Mouse (Mus musculus) intestine, postnatal 0 days (tissue): ENCODE data around the gene Gon7. TPM values are rescaled to one million over a fixed set of nuclear protein-coding genes. Genes with fewer than 3 reads are reported as not detected.

Source experiments
- ATAC-seq: fragments of 200-750 bp; cut with Nextera tagmentation; 2 replicates; pipeline ENCODE4 v1.8.0; 2017; ENCODE audit warnings: mild to moderate bottlenecking, moderate TSS enrichment, moderate library complexity
- H3K27ac ChIP-seq: fragments of 300-500 bp; sonication (generic); 2 replicates; pipeline ENCODE4 v1.5.1; 2014; ENCODE audit warnings: mild to moderate bottlenecking, low read depth, low read length, moderate library complexity
- H3K27me3 ChIP-seq: fragments of 300-500 bp; sonication (generic); replicated peaks from 2 replicates; pipeline ENCODE4 v1.6.1; 2014; ENCODE audit warnings: low read length, mixed read lengths; ENCODE audit not compliant: control insufficient read depth, insufficient read depth
- H3K36me3 ChIP-seq: fragments of 300-500 bp; sonication (generic); 2 replicates; pipeline ENCODE4 v1.6.1; 2014; ENCODE audit warnings: mild to moderate bottlenecking, moderate library complexity; ENCODE audit not compliant: control insufficient read depth, insufficient read depth
- H3K4me1 ChIP-seq: fragments of 300-500 bp; sonication (generic); replicated peaks from 2 replicates; pipeline ENCODE4 v1.6.1; 2014; ENCODE audit warnings: antibody characterized with exemption, low read length, mixed read lengths; ENCODE audit not compliant: control insufficient read depth, insufficient read depth
- H3K4me2 ChIP-seq: fragments of 300-500 bp; sonication (generic); replicated peaks from 2 replicates; pipeline ENCODE4 v1.6.1; 2014; ENCODE audit warnings: low read depth, mild to moderate bottlenecking, moderate library complexity
- H3K4me3 ChIP-seq: fragments of 300-500 bp; sonication (generic); 2 replicates; pipeline ENCODE4 v1.5.1; 2014; ENCODE audit warnings: low read depth, low read length
- H3K9ac ChIP-seq: fragments of 300-500 bp; sonication (generic); 2 replicates; pipeline ENCODE4 v1.6.1; 2014; ENCODE audit warnings: mild to moderate bottlenecking, low read depth, low read length
- H3K9me3 ChIP-seq: fragments of 300-500 bp; sonication (generic); 2 replicates; pipeline ENCODE4 v1.6.1; 2016; ENCODE audit warnings: mixed run types; ENCODE audit not compliant: control insufficient read depth
- CTCF ChIP-seq: sonication (generic); IDR thresholded peaks from 2 replicates; pipeline ENCODE4 v1.5.1; 2016; ENCODE audit warnings: low read depth, mild to moderate bottlenecking, control low read depth, antibody characterized with exemption, moderate library complexity
- WGBS: fragments of 180-500 bp; shearing (Covaris S2); extraction: QIAGEN DNeasy Blood & Tissue Kit; methylation state at CpG from one replicate; pipeline ENCODE4 v1.1.7; 2014; 5-methylcytosine and 5-hydroxymethylcytosine counted together
- polyA plus RNA-seq: library from polyadenylated mRNA; unstranded; fragments of >200 nt; fragmentation: Nextera tagmentation; extraction: Ambion mirVana; gene quantifications from 2 replicates; pipeline ENCODE4 v1.2.1, GENCODE M21; 2015

Gon7 gene
- polyA plus RNA-seq, 1 experiment from 2014 or later: 16.5 TPM

DNA sequence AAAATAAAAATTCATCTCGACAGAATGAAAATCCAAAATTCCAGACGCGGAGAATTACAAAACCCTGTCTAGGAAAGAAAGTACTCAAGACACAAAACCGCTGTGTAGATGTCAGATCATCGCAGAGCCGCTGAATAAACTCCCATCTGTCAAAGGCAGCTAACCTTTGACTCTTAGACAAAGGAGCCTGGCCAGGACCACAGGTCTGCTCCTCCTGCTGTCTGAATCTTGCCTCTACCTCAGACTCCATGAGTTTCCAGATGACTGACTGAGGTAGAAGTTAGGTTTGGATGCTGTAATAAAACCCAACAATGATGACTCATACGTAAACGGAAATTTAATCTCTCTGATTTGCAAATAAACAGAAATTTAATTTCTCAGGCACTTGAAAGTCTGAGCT is 34.6 kb downstream of the Gon7 start:
- Histone ChIP-seq H3K4me1 (no peaks in the 10 kb centered on the region), H3K36me3 (no peaks in the 10 kb centered on the region), H3K27ac (no peak overlapping the region), H3K9me3 (no peaks in the 10 kb centered on the region), H3K27me3 (no peaks in the 10 kb centered on the region), H3K4me2 (no peak overlapping the region), H3K9ac (no peak overlapping the region), H3K4me3 (no peak overlapping the region)
- TF ChIP-seq CTCF: no peak
- 72% methylated on average over 8 of the region's 8 CpGs for WGBS
- no peak for ATAC-seq

DNA sequence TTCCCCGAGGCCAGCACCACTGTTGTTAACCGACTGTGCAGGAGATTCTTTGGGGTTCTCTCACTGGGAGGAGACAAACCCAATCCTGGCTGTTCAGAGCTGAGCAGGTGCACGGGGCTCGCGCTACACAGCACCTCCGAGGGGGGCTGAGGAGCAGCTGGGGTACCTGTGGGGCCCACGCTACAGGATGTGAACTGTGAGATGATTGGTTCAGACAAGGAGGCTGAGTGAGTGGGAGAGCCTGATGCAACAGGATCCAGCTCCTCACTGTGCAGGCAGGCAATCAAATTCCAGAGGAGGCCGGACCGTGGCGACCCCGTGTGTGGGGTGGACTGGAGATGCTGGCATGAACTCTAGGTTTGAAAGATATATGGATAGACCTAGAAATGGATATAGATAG is 35.2 kb downstream of the Gon7 start:
- Histone ChIP-seq H3K27ac (no peak overlapping the region), H3K36me3 (no peaks in the 10 kb centered on the region), H3K27me3 (no peaks in the 10 kb centered on the region), H3K9ac (no peak overlapping the region), H3K4me1 (no peaks in the 10 kb centered on the region), H3K9me3 (no peaks in the 10 kb centered on the region), H3K4me3 (no peak overlapping the region), H3K4me2 (no peak overlapping the region)
- no peak for TF ChIP-seq CTCF
- no peak for ATAC-seq
- 67% methylated on average over 11 of the region's 11 CpGs for WGBS

DNA sequence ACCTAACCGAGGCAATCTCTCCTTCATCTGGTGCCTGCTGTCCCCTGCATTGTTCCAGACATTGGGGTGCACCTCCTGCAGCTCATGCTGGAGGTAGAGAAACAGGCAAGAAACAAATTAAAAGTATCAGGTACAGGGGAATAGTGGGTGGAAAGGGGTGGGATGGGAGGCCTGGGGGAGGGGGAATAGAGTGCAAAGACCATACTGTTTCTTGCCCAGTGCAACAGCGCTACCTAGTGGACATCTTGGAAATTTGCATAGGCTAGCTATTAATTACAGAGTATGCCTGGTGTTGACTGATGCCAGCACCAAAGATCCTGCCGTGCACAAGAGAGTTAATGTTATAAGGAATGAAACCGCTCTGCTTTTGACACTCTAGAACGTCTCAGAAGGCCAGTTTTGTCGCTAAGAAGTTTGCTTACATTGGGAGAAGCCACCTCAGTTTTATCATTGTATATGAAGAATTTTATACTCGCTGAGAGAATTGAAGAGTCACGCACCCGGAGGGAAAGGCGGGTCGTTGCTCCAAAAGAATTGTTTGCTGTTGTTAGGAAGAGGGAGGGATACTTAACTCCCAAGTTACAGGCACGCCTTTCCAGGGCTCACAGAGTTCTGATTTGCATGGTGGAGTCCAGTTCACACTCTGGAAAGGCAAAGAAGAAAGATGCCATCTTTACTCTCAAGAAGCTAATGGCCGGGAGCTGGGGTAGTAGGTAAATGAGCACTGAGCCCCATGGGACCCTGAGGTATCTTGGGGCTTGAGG is 37.9 kb downstream of the Gon7 start:
- no peak overlapping the region for H3K4me3 ChIP-seq
- ATAC-seq: 0 out of 2 replicates have a peak, but pooled peaks have one; percentile 40
- H3K4me1 ChIP-seq: no peaks in the 10 kb centered on the region
- H3K9ac ChIP-seq: no peak overlapping the region
- H3K4me2 ChIP-seq: peak overlapping the region; percentile 28
- no peaks in the 10 kb centered on the region for H3K36me3 ChIP-seq
- H3K27me3 ChIP-seq: no peaks in the 10 kb centered on the region
- peak; percentile 91 for TF ChIP-seq CTCF
- H3K9me3 ChIP-seq: no peaks in the 10 kb centered on the region
- 22% methylated on average over 13 of the region's 13 CpGs for WGBS
- no peak overlapping the region for H3K27ac ChIP-seq

DNA sequence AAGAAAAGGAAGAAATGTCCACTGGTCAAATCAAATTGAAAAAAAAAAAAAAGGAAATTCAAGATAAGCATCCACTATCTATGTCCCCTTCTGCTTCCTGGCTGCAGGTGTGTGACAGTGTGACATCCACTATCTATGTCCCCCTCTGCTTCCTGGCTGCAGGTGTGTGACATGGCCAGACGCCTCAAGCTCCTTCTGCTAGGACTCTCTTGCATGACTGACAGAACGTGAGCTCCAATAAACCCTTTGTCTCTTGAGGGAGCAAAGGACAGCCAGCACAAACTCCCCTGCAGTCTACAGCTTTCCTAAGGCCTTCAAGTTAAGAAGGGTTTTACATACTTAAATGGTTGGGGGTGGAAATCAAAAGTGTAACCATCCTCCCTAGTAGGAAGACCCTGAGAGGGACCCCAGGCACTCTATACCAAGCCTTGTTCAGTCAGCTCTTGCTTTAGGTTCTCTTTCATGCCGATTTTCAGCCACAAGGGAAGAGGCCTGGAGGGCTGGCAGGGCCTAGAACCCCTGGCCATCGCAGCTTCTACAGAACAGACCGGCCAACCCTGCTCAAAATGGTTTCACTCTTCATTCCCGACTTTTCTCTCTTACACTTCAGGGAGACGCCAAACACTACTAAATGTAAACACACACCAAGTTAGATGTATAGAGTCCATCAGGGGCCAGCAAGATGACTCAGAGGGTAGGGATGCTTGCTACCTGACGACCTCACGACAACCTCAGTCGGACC is 42.8 kb downstream of the Gon7 start:
- Histone ChIP-seq H3K4me2 (no peak overlapping the region), H3K4me3 (no peak overlapping the region), H3K9ac (no peak overlapping the region), H3K4me1 (no peaks in the 10 kb centered on the region), H3K36me3 (no peaks in the 10 kb centered on the region), H3K27me3 (no peaks in the 10 kb centered on the region), H3K9me3 (no peaks in the 10 kb centered on the region), H3K27ac (no peak overlapping the region)
- no peak for ATAC-seq
- TF ChIP-seq CTCF: no peak
- 78% methylated on average over 10 of the region's 10 CpGs for WGBS

DNA sequence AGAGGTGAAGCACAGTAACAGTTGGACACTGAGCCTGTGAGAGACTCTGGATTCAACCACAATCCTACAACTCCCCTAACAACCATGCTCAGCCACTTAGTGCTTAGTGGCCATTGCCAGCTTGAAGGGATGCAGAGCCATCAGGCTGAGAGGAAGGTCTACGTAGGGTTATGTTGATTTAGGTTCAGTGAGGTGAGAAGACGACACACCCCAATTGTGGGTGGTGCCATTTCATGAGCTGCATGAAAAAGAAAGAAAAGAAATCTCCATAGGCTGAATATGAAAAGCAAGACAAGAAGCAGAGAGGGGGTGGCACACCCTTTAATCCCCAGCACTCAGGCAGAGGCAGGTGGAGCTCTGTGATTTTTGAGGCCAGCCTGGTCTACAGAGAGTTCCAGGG is 43.5 kb downstream of the Gon7 start:
- no peaks in the 10 kb centered on the region for H3K36me3 ChIP-seq
- WGBS: 49% methylated on average over 2 of the region's 2 CpGs

DNA sequence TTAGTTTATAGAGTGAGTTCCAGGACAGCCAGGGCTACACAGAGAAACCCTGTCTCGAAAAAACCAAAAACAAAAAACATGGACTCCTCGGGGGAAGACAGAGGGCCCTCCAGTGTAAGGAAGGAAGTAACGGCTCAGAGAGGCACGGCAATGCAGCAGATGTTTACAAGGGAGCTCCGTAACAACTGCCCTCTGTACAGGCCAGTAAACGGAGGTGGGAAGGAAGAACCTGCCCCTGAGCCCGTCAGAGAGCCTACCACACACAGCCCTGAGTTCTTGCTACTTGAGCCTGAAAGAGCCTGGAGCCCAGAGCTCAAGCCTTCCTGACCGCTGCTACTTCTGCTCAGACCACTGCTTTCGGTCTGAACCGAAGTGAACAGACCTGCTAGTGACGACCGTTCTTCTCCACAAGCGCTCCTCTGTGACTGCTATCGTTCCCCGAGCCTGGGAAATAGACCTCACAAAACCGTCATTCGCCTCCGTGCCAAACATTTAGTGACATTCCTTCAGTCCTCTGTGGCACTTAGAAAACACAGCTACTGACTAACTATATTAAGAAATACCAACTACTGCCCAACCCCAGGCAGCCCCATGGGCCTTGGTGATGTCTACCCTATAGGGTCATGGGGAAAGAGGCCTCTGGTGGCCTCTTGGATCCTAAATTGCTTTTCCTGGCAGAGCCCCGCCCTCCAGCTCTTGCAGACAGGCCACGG is 44.3 kb downstream of the Gon7 start:
- WGBS: 66% methylated on average over 20 of the region's 20 CpGs
- no peak for TF ChIP-seq CTCF
- Histone ChIP-seq H3K9ac (no peak overlapping the region), H3K4me1 (no peaks in the 10 kb centered on the region), H3K27ac (no peak overlapping the region), H3K27me3 (no peaks in the 10 kb centered on the region), H3K36me3 (no peaks in the 10 kb centered on the region), H3K9me3 (no peaks in the 10 kb centered on the region), H3K4me2 (no peak overlapping the region), H3K4me3 (no peak overlapping the region)
- no peak for ATAC-seq

More for the DNA sequence above, 43.5 kb downstream of the Gon7 start:
- Histone ChIP-seq H3K4me3 (no peak overlapping the region), H3K4me2 (no peak overlapping the region), H3K27me3 (no peaks in the 10 kb centered on the region), H3K9me3 (no peaks in the 10 kb centered on the region), H3K27ac (no peak overlapping the region), H3K9ac (no peak overlapping the region), H3K4me1 (no peaks in the 10 kb centered on the region)
- TF ChIP-seq CTCF: no peak
- no peak for ATAC-seq
